Mouse (Mus musculus) thymus, postnatal 4 days (tissue): ENCODE measurements at regions not wholly inside any gene's neighbourhood (a gene's known extent, or its start where the extent isn't known, plus 50 kb on each side); places are given as distances from the start of the nearest gene placed in this dataset.
"Not testable (repeated sequence)": the region's sequence is repeated elsewhere in the genome, so short reads cannot be mapped to it uniquely, and the experiment has no call there.

ENCODE experiments used
- DNase-seq: peaks from one replicate; pipeline ENCODE4 v3.0.0; 2021

DNA sequence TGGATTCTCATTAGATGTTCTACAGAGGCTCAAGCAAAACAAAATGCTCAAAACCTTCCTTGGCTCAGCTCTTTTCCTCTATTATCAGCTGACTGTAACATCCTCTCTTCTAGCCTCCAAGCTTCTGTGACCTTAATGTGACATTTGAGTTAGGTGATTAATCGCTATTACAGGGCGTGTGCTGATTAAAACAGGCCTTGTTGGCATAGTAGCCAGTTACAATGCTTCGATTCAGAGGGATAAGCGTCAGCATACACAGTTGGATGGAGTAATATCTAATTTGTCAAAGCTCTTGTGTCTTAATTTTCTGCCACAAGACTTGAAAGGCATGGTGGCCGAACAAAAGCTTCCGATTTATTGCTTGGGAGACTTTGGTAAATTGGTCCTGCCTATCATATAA, 378.2 kb downstream of the Fbxo8 start:
- no peak for DNase-seq

DNA sequence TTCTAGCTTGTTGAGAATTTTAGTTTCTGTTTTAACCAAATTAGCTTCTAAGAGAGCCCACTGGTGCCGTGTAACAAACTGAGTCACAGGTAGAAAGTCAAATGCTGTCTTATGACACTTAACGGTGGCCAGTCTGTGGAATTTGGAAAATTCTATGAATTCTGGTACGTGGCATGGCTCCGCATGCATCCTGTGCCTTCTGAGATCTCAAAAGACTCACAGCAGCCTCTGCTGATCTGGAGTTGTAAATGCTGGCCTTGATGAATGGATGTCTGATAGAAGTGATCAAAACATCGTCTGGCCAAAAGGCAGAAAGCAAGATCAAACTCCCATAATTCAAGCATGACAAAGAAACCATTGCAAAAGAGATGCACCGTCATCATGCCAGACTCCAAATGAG, 381.5 kb downstream of the Fbxo8 start:
- no peak for DNase-seq

DNA sequence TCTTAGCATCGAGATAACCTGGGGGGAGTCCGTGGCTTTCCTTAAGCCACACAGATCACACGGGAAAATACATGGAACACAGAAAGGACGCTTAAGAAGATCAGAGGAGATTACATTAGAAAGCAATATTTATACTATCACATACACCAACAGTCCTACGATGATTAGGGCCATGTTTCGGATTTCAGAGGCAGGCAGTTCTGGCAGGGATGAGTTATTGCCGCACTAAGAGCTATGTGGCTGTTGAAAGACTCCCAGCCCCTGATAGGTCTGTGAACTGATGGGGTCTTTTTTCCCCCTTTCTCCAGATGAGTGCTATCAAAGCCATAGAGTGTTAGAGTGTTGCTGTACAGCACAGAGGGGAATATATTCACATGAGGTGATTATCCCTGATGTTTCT, 358.6 kb upstream of the Hand2 start:
- DNase-seq: no peak

DNA sequence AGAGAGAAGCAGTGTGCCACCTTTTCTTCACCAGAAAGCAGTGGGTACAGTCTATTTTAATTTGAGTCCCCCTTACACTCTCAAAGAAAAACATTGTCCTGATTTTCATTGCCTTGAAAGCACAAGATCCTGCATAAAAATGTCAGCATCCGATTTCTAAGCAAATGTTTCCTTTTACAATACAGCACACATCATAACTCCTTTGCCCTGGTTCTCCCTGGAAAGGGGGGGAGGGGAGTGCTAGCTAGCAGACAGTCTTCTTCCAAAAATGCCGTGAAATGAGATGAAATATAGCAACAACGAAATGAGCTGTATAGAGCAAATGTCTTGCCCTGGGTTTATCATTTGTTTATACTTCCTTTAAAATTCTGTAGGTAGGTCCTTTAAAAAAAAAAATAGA, 350.5 kb upstream of the Hand2 start:
- DNase-seq: no peak

DNA sequence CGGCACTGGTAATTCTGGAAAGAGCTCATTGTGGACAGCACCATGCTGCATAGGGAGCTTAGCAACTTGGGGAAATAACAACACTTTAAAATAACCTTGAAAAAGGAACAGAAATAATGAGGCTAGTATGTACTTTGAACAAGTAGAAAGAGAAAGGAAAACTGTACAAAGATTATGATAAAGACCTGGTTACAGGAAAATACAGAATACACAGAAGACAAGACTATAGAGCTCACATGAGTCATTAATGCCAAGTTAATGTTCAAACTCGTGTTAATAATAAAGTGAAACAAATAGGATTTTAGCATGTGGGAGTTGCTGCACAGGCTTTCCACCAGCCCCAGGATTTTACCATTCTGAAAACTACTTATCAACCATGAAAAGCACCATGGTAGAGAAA, 341.8 kb upstream of the Hand2 start:
- no peak for DNase-seq

DNA sequence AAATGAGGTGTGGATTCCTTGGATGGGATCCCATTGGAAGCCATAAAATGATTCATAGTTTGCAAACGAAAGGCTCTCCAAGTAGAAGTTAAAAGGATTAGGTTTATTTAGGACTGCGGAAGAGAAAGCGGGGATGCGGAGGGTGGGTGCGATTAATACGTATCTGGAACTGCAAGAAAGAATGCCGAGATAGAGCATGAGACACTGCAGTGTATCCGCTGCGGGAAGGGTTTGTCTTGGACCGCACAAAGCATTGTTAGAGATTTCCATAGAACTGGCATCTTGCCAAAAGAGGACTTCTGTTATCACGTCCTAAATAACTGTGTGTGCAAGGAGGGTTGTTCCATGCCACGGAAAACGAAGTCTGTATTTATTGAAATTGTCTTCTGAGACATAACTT, 341.4 kb upstream of the Hand2 start:
- no peak for DNase-seq

DNA sequence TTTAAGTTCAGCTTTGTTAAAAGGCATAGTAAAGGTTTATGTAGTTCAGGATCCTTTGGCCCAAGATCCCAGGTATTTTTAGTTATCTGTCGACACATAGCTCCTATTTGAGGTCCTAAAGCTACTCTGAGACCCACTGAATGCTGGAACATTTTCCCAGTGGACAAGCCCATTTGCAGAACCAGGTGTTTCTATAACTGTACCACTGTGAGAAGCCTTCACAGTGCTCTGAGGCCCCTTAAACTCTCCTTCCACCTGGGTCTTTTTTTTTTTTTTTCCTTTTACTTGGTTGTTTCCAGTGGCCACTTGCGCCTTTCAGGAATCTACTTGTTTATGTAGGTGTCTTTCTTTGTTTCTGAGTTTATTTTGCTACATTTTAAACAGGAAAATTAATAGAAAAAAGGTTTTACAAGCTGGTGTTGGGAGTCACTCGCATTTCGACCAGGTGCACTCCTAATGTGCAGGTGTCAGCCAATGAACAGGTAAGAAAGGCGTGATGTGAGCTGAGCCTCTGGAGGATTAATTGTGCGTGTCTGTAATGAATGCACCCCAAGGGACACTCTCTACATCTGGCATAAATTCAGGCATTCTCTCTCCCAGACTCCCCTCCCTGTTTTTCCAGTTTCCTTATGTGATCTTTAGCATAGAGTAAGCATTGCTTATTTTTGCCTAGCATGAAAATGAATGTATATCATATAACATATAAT, 310.3 kb upstream of the Hand2 start:
- no peak for DNase-seq

DNA sequence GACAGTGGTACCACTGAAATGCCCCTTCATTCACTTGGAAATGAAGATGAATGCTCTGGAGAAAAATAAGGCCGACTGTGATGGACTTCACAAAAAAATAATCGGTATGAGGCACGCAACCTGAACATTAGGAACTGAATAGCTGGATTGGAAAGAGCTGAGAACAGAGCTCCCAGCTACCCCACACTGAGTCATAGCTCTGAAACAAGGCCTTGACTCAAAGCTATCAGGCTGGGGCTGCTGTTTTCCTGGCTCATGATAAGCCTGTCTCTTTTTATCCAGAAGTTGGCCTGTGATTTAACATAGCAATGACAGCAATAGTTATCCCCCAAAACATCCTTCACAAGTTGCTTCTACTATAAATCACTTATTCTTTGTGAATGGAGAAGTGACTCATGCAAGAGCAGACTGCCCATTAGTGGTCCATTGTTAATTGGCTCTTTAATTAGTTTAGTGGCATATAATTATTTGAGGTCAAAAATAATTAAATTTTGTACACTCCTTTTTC, 306.9 kb upstream of the Hand2 start:
- DNase-seq: no peak

DNA sequence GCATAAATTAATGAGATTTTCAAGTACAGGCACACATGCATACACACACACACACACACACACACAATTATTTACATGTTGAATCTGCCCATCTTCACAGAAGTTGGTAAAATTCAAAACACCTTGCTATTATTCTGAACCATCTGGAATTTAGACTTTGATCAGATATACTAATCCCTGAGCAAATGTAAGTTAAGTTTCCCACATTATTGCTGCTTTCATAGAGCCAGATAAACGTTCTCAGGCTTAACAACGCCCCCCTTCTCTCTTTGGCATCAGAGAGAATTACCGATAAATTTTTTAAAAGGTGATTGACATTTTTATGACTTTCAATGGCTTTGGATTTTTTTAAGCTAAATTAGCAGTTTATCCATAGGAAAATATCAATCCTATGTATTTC, 304.5 kb upstream of the Hand2 start:
- DNase-seq: no peak

DNA sequence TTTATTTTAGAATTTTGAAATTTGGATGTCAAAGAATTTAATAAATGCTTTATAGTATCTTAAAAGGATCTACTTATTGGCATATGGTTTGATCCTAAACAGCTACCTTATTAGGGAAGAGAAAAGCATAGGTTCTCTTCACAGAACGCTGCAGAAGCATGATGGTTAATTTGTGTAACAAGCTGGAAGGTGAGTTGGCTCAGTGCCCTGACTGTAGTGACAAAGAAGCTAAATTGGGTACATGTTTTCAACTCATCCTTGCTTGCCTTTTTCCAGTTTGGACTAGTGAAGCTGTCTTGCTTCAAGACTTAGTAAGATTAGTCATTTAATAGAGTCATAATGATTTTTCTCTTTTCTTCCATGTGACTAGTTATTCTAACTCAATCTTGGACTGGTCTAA, 292.7 kb upstream of the Hand2 start:
- not testable (repeated sequence) for DNase-seq

DNA sequence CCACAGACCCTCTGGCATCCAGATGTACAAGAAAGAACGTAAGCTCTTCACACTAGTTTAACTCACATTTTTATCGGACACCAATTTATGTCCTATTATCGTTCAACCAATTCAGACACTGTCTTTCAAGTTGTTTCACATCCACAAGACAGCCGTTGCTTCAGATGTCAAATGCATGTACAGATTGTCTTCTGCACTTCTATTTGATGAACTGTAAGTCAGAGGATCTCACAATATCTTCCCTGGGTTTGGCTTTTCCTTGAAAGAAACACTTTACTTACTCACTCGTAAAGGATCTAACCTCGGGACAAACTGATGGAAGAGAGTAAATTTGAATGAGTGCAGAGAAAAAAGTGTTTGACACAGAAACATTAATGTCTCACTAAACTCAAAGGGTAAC, 272.3 kb upstream of the Hand2 start:
- DNase-seq: no peak

DNA sequence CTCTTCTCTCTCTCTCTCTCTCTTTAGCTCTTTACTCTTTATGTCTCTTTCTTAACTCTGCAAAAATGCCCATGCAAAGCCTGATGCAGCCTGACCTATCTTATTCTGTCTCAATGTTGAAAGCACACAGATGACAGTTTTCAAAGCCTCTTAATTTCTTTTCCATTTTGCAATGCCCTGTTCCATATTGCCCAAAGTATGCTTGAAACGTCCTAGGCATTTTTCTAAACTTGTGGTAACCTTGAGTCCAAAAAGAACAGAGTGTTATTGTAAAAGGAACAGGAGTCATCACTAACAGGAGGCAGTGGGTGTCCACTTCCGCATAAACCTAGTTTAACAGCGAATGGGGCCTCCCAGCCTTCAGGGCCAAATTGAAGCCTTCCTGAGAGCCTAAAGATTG, 271.9 kb upstream of the Hand2 start:
- DNase-seq: no peak

DNA sequence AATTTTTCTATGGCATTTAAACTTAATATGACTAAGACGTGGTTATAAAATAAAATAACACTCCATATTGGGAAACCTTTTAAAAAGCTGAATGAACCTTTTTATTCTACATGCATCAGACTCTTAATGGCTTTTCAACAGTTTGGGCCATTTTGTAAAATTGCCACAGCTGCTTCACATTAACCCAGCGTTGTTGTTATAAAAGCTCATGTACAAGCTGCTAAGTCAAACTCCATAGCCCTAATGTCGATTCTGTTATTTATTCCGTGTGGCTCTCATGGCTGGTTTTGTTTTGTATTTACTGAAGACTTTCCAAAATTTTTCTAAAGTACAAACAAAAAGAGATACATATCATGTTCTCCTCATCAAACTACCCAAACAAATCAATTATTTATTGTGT, 268.1 kb upstream of the Hand2 start:
- DNase-seq: no peak

DNA sequence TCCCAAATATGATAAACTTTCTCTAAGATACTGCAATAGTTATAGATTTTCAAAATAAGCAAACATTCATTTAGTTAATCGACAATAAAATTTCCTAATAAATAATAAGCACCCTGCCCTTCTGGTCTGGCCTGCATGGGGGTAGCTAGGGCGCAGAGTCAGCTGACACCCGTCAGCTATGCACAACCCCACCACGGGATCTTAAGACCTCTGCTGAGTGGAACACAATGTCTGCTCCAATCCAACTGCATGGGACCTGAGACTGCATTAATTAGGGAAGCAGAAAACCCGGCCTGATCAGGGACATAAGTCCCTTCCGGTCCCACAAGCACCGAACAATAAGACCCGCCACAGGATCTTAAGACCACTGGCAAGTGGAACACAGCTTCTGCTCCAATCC, 243.8 kb upstream of the Hand2 start:
- DNase-seq: no peak

DNA sequence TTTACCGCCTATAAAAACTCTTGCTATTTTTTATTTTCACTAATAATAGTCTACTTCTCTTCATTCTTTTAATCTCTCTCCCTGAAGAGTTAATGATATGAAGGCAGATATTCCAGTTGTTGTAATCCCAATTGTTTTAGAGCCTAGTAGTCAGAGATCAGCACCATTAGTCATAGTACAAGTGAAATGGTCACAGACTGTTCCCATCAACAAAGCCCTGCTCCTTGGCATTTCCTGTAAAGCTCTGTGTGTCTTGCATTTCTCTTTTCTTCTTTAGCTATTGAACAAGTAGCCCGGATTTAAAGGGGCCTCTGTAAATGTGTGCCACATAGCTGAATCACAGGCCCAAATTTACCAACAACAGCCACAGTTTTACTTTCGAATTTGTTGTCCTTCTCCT, 234.0 kb upstream of the Hand2 start:
- DNase-seq: no peak

DNA sequence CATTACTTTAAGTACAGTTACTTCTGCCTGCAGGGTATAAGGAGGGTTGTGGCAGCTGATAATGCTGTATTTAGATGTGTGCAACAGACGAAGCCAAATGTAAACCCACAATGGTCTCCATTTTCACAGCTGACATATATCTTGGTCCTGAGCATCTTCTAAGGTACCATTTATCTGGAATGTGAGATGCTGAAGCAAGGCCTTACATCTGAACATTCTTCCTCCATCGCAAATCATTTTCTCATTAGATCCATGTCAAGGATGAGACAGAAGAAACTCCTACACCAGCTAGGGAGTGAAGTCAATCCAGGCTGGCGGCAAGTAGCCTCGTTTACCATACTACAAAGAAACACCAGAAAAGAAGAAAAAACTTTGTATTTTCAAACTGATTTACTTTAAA, 228.4 kb upstream of the Hand2 start:
- DNase-seq: no peak

DNA sequence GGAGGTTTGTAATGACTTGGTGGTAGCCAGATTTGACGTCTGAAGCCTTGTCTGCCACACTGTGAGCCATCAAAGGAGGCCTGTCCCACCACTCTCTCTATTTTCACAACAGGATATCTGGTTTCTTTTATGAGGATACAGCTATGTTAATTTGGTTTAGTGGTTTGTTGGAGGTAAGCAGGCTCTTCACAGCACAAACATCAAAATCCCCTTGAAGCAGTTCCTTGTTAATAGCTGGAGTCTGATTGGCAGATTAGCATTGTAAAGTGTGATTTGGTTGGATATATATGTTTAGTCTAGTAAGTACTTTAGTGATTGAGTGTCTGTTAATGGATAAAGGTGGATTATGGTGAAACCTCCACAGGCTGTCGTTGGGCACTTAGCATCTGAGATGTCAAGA, 225.6 kb upstream of the Hand2 start:
- no peak for DNase-seq

DNA sequence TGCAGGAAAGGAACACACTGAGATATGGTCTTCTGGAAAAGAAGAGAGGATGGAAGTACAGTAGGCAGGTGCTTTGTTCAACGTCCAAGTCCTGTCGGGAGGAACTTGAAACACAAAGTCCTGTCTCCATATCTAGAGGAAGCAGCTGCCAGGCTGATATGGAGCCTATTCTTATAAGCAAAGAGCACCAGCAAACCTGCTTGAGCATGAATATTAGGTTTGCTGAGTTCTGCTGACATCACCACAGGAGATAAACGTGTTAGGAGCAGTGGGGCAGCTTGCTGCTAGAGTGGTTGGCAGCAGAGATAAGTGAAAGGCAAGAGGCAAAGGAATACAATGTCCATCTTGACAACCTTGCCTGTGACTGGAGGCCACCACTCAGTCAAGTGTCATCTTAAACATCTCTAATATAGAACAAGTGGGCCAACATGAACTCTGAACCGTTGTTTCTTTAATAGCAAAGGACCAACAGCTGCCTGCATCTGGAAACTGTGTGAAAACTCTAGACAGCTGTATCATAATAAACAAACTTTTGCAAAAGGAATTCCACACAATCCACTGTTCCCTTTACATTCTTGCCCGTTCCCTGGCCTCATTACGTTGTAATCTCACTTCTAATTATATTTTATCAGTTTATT, 209.9 kb upstream of the Hand2 start:
- DNase-seq: not testable (repeated sequence)

DNA sequence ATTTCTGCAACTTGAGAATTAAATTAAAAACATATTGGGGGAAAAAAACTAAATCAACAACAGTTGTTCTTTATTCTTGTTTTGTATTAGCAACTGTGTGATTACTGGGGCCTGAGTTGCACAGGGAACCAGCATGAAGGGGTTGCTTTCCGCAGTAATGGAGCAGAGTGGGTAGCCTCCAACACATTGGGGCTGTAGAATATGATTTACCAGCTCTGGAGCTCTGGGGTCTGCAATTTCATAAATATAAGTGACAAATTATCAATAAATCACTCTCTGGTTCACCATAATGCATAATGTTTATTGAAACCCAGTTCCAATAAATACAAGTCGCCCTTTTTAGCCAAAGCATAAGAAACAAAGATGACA, 209.4 kb upstream of the Hand2 start:
- no peak for DNase-seq

DNA sequence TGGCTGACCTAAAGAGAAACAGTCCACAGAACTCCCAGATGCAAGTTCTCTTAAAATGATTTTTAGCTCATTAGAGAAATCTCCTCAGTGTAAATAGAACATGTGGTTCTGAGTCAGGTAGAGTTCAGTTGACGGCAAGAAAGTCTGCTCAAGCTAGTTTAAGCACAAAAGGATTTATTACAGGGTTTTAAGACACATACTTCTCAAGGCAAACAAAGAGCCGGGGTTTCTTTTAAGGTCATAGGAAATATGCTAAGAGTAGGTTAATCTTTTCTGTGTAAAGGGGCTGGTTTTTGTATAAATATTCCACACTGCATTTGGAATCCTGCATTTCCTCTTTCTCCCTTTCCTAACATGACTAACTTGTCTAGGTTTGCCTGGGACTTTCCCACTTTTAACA, 206.9 kb upstream of the Hand2 start:
- DNase-seq: no peak

DNA sequence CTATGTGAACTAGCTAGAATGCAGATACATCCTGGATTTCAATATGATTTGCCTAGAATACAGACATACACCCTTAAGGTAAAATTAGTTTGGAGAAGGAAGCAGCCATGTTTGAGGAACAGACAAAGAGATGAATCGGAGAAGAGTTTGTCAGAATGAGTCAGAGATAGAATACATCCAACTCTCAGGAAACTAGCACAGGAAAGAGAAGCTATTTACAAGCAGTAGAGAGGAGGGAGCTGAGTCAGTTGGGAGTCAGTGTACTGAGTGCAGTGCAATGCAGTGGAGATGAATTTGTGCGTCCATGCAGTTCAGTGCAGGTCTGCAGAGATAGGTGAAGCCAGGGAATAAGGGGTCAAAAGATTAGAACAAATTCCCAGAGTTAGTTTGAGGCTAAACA, 205.5 kb upstream of the Hand2 start:
- no peak for DNase-seq

DNA sequence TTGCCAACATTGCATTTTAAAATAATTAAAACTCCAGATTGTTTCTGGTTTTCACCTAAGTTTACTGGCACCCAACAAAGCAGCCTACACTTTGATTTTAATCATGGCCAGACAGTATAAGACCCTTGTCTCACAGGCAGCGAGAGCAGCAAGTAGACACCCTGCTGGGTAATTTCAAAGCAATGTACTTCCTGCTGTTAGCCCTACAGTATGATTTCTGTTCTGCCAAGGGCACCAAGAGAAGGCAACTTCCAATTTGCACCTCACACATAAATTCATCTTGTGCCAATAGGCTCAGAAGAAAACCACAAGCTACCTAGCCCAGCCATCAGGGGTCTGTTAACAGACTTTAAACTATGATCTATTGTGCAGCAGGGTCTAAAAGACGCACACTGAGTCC, 186.7 kb upstream of the Hand2 start:
- DNase-seq: no peak

DNA sequence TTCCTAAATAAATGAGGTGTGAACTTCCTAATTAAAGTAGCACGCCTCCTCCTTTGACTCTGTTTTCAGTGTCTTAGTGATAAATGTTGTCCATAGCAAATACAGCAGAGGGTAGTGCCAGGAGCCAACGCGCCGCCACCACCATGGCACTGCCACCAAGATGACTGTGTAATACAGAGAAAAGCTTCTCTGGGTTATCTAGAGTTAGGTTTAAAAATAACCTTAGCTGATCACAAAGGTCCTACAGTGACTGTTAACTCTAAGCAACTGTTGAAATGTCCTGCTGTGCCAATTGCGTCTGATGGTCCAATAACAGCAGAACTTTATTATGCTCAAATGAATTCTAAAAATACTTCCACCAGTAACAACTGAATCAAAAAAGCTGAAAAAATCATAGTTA, 186.1 kb upstream of the Hand2 start:
- DNase-seq: no peak

DNA sequence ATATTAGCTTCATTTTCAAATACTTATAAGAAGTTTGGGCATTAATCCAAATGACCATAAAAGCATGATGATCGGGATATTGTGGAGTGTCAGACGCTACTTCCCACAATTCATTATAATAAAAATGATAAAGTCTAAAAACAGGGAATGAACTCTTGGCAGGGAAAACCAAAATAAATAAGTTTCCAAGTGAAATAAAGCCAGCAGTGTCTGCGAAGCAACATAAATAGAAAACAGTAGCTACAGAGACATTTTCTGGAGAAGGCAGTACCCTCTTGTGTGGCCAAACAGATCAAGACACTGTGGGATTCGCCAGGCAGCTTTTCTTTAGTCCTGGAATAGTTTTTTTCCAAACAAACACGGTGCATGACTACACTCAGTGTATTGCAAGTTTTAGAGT, 172.7 kb upstream of the Hand2 start:
- no peak for DNase-seq

DNA sequence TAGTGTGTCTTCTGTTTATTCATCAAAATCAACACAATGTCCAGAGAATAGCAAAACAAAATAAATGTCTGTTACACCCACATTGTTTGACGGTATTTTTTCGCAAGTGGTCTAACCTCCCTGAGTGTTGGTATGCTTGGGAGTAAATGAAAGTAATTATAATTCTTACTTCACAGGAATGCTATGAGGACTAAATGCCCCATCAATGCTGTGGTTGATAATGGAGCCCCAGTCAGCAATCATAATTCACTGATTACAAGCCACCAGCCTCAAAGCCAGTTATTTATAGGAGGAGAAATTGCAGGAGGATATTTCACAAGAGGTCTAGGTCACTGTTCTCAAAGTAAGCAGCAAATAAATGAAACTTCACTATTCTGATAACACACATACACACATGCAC, 129.6 kb upstream of the Hand2 start:
- no peak for DNase-seq
